Mouse (Mus musculus) lung, adult 2 months (tissue): ENCODE measurements around the gene Gm29666.

Source experiments
- CTCF ChIP-seq: fragments of 200-500 bp; IDR thresholded peaks from 2 replicates; pipeline ENCODE4 v1.5.1; 2011; ENCODE audit warnings: mild to moderate bottlenecking, low read length, control low read depth; ENCODE audit not compliant: insufficient read depth
- POLR2A ChIP-seq: fragments of 200-500 bp; IDR thresholded peaks from 2 replicates; pipeline ENCODE4 v1.6.1; 2011; ENCODE audit warnings: low read depth, mild to moderate bottlenecking, control low read depth, low read length, borderline replicate concordance; ENCODE audit errors: extremely low read depth

- TF ChIP-seq CTCF = no peak
- TF ChIP-seq POLR2A = no peak
Measured at GRCm38 (mm10) chr15:84964771-84965170, 44.9 kb upstream of the Gm29666 start.
